Mouse (Mus musculus): ENCODE data around the gene Dnajc14. TPM values are rescaled to one million over a fixed set of nuclear protein-coding genes. Genes with fewer than 3 reads are reported as not detected.

Gene Dnajc14
- total and polyA plus RNA-seq, 3 experiments, result 27.7 to 36.7 TPM; not detected in 1

- no peak for TF ChIP-seq USF2 (IDR thresholded peaks at IDR 0.05; ENCODE audit: borderline replicate concordance in 1 of 2, insufficient read depth in 1 of 2, low read depth in 1 of 2, low read length in 2 of 2)
Measured at GRCm38 (mm10) chr10:128866518-128866917, 62.7 kb downstream of the Dnajc14 start (continued).

Other genes with a start within 250 kb of the Dnajc14 start
- 232 and 235 TPM in 2 replicates for gene Pa2g4, start 238.1 kb upstream of the Dnajc14 start, total RNA-seq (2012; rRNA removed)
- 100 to 1,000 TPM; 298 to 663 TPM for gene Pa2g4, start 238.1 kb upstream of the Dnajc14 start, polyA plus RNA-seq (2012; ENCODE audit: insufficient read depth in 1 of 2, insufficient read length in 2 of 2, low read depth in 1 of 2, low replicate concordance in 2 of 2, missing spikeins in 1 of 2)
- gene Erbb3, start 214.4 kb upstream of the Dnajc14 start, total RNA-seq (2012; rRNA removed), result 0.39 and 0.42 TPM in 2 replicates
- under 1 TPM in 1 of 2 experiments, not detected in 1; 0.29 TPM for gene Erbb3, start 214.4 kb upstream of the Dnajc14 start, polyA plus RNA-seq (2012; ENCODE audit: insufficient read depth in 1 of 2, insufficient read length in 2 of 2, low read depth in 1 of 2, low replicate concordance in 2 of 2, missing spikeins in 1 of 2)
- 2,338 and 2,523 TPM in 2 replicates for gene Rps26, start 177.3 kb upstream of the Dnajc14 start, total RNA-seq (2012; rRNA removed)
- gene Rps26, start 177.3 kb upstream of the Dnajc14 start, polyA plus RNA-seq (2012; ENCODE audit: insufficient read depth in 1 of 2, insufficient read length in 2 of 2, low read depth in 1 of 2, low replicate concordance in 2 of 2, missing spikeins in 1 of 2), result 1,000 to 10,000 TPM in 1 of 2 experiments, not detected in 1; 2,530 TPM
- not detected in 2 replicates for gene Ikzf4, start 158.1 kb upstream of the Dnajc14 start, total RNA-seq (2012; rRNA removed)
- gene Ikzf4, start 158.1 kb upstream of the Dnajc14 start, polyA plus RNA-seq (2012; ENCODE audit: insufficient read depth in 1 of 2, insufficient read length in 2 of 2, low read depth in 1 of 2, low replicate concordance in 2 of 2, missing spikeins in 1 of 2), result under 1 TPM in 1 of 2 experiments, not detected in 1; 0.03 TPM
- 4.7 and 4.9 TPM in 2 replicates for gene Suox, start 130.0 kb upstream of the Dnajc14 start, total RNA-seq (2012; rRNA removed)
- gene Suox, start 130.0 kb upstream of the Dnajc14 start, polyA plus RNA-seq (2012; ENCODE audit: insufficient read depth in 1 of 2, insufficient read length in 2 of 2, low read depth in 1 of 2, low replicate concordance in 2 of 2, missing spikeins in 1 of 2), result 1 to 10 TPM in 1 of 2 experiments, not detected in 1; 7.2 TPM
- 16.2 and 18.7 TPM in 2 replicates for gene Rab5b, start 107.8 kb upstream of the Dnajc14 start, total RNA-seq (2012; rRNA removed)
- 10 to 100 TPM; 23.3 to 45.7 TPM for gene Rab5b, start 107.8 kb upstream of the Dnajc14 start, polyA plus RNA-seq (2012; ENCODE audit: insufficient read depth in 1 of 2, insufficient read length in 2 of 2, low read depth in 1 of 2, low replicate concordance in 2 of 2, missing spikeins in 1 of 2)
- gene Pmel, start 99.9 kb upstream of the Dnajc14 start, total RNA-seq (2012; rRNA removed), result 0.13 and 0.15 TPM in 2 replicates
- under 1 TPM in 1 of 2 experiments, not detected in 1; 0.45 TPM for gene Pmel, start 99.9 kb upstream of the Dnajc14 start, polyA plus RNA-seq (2012; ENCODE audit: insufficient read depth in 1 of 2, insufficient read length in 2 of 2, low read depth in 1 of 2, low replicate concordance in 2 of 2, missing spikeins in 1 of 2)
- 34.2 and 40.5 TPM in 2 replicates for gene Cdk2, start 99.0 kb upstream of the Dnajc14 start, total RNA-seq (2012; rRNA removed)
- gene Cdk2, start 99.0 kb upstream of the Dnajc14 start, polyA plus RNA-seq (2012; ENCODE audit: insufficient read depth in 1 of 2, insufficient read length in 2 of 2, low read depth in 1 of 2, low replicate concordance in 2 of 2, missing spikeins in 1 of 2), result 10 to 100 TPM in 1 of 2 experiments, not detected in 1; 72.4 TPM
- 0.69 and 1.0 TPM in 2 replicates for gene Dgka, start 59.2 kb upstream of the Dnajc14 start, total RNA-seq (2012; rRNA removed)
- gene Dgka, start 59.2 kb upstream of the Dnajc14 start, polyA plus RNA-seq (2012; ENCODE audit: insufficient read depth in 1 of 2, insufficient read length in 2 of 2, low read depth in 1 of 2, low replicate concordance in 2 of 2, missing spikeins in 1 of 2), result 1 to 10 TPM in 1 of 2 experiments, not detected in 1; 3.5 TPM
- 64.2 and 77.4 TPM in 2 replicates for gene Pym1, start 56.2 kb upstream of the Dnajc14 start, total RNA-seq (2012; rRNA removed)
- gene Pym1, start 56.2 kb upstream of the Dnajc14 start, polyA plus RNA-seq (2012; ENCODE audit: insufficient read depth in 1 of 2, insufficient read length in 2 of 2, low read depth in 1 of 2, low replicate concordance in 2 of 2, missing spikeins in 1 of 2), result 100 to 1,000 TPM in 1 of 2 experiments, not detected in 1; 107 TPM
- gene Mmp19, start 13.2 kb upstream of the Dnajc14 start, total RNA-seq (2012; rRNA removed), result 0.08 and 0.10 TPM in 2 replicates
- under 1 TPM in 1 of 2 experiments, not detected in 1; 0.36 TPM for gene Mmp19, start 13.2 kb upstream of the Dnajc14 start, polyA plus RNA-seq (2012; ENCODE audit: insufficient read depth in 1 of 2, insufficient read length in 2 of 2, low read depth in 1 of 2, low replicate concordance in 2 of 2, missing spikeins in 1 of 2)
- 2.2 and 3.1 TPM in 2 replicates for gene Tmem198b, start 308 bp downstream of the Dnajc14 start, total RNA-seq (2012; rRNA removed)
- gene Tmem198b, start 308 bp downstream of the Dnajc14 start, polyA plus RNA-seq (2012; ENCODE audit: insufficient read depth in 1 of 2, insufficient read length in 2 of 2, low read depth in 1 of 2, low replicate concordance in 2 of 2, missing spikeins in 1 of 2), result 1 to 10 TPM in 1 of 2 experiments, not detected in 1; 8.6 TPM
- gene Sarnp, start 13.3 kb downstream of the Dnajc14 start, total RNA-seq (2012; rRNA removed), result 100 and 103 TPM in 2 replicates
- 1,000 to 10,000 TPM in 1 of 2 experiments, 100 to 1,000 TPM in 1; 189 to 1,007 TPM for gene Sarnp, start 13.3 kb downstream of the Dnajc14 start, polyA plus RNA-seq (2012; ENCODE audit: insufficient read depth in 1 of 2, insufficient read length in 2 of 2, low read depth in 1 of 2, low replicate concordance in 2 of 2, missing spikeins in 1 of 2)
- gene Ormdl2, start 17.6 kb downstream of the Dnajc14 start, total RNA-seq (2012; rRNA removed), result 90.7 and 100 TPM in 2 replicates
- gene Ormdl2, start 17.6 kb downstream of the Dnajc14 start, polyA plus RNA-seq (2012; ENCODE audit: insufficient read depth in 1 of 2, insufficient read length in 2 of 2, low read depth in 1 of 2, low replicate concordance in 2 of 2, missing spikeins in 1 of 2), result 100 to 1,000 TPM; 114 to 278 TPM
- 1.8 and 2.3 TPM in 2 replicates for gene Gdf11, start 87.7 kb downstream of the Dnajc14 start, total RNA-seq (2012; rRNA removed)
- gene Gdf11, start 87.7 kb downstream of the Dnajc14 start, polyA plus RNA-seq (2012; ENCODE audit: insufficient read depth in 1 of 2, insufficient read length in 2 of 2, low read depth in 1 of 2, low replicate concordance in 2 of 2, missing spikeins in 1 of 2), result 1 to 10 TPM in 1 of 2 experiments, not detected in 1; 2.8 TPM
- gene Cd63, start 96.9 kb downstream of the Dnajc14 start, total RNA-seq (2012; rRNA removed), result 0.29 and 0.46 TPM in 2 replicates
- gene Cd63, start 96.9 kb downstream of the Dnajc14 start, polyA plus RNA-seq (2012; ENCODE audit: insufficient read depth in 1 of 2, insufficient read length in 2 of 2, low read depth in 1 of 2, low replicate concordance in 2 of 2, missing spikeins in 1 of 2), result under 1 TPM in 1 of 2 experiments, not detected in 1; 0.64 TPM
- 1.2 and 2.9 TPM in 2 replicates for gene Rdh5, start 118.8 kb downstream of the Dnajc14 start, total RNA-seq (2012; rRNA removed)
- gene Rdh5, start 118.8 kb downstream of the Dnajc14 start, polyA plus RNA-seq (2012; ENCODE audit: insufficient read depth in 1 of 2, insufficient read length in 2 of 2, low read depth in 1 of 2, low replicate concordance in 2 of 2, missing spikeins in 1 of 2), result 1 to 10 TPM in 1 of 2 experiments, not detected in 1; 4.2 TPM
- 57.7 and 70.6 TPM in 2 replicates for gene Bloc1s1, start 120.0 kb downstream of the Dnajc14 start, total RNA-seq (2012; rRNA removed)
- 10 to 100 TPM in 1 of 2 experiments, not detected in 1; 45.1 TPM for gene Bloc1s1, start 120.0 kb downstream of the Dnajc14 start, polyA plus RNA-seq (2012; ENCODE audit: insufficient read depth in 1 of 2, insufficient read length in 2 of 2, low read depth in 1 of 2, low replicate concordance in 2 of 2, missing spikeins in 1 of 2)
- 0.04 and 0.16 TPM in 2 replicates for gene Itga7, start 129.8 kb downstream of the Dnajc14 start, total RNA-seq (2012; rRNA removed)
- gene Itga7, start 129.8 kb downstream of the Dnajc14 start, polyA plus RNA-seq (2012; ENCODE audit: insufficient read depth in 1 of 2, insufficient read length in 2 of 2, low read depth in 1 of 2, low replicate concordance in 2 of 2, missing spikeins in 1 of 2), result under 1 TPM in 1 of 2 experiments, not detected in 1; 0.14 TPM
- gene Mettl7b, start 156.9 kb downstream of the Dnajc14 start, total RNA-seq (2012; rRNA removed), result not detected in 2 replicates
- not detected for gene Mettl7b, start 156.9 kb downstream of the Dnajc14 start, polyA plus RNA-seq (2012; ENCODE audit: insufficient read depth in 1 of 2, insufficient read length in 2 of 2, low read depth in 1 of 2, low replicate concordance in 2 of 2, missing spikeins in 1 of 2)
- gene Olfr9, start 185.4 kb downstream of the Dnajc14 start, total RNA-seq (2012; rRNA removed), result not detected in 2 replicates
- gene Olfr9, start 185.4 kb downstream of the Dnajc14 start, polyA plus RNA-seq (2012; ENCODE audit: insufficient read depth in 1 of 2, insufficient read length in 2 of 2, low read depth in 1 of 2, low replicate concordance in 2 of 2, missing spikeins in 1 of 2), result not detected
- gene Olfr763, start 206.7 kb downstream of the Dnajc14 start, total RNA-seq (2012; rRNA removed), result not detected in 2 replicates
- not detected for gene Olfr763, start 206.7 kb downstream of the Dnajc14 start, polyA plus RNA-seq (2012; ENCODE audit: insufficient read depth in 1 of 2, insufficient read length in 2 of 2, low read depth in 1 of 2, low replicate concordance in 2 of 2, missing spikeins in 1 of 2)
- gene Olfr764-ps1, start 235.8 kb downstream of the Dnajc14 start, total RNA-seq (2012; rRNA removed), result not detected in 2 replicates
- not detected for gene Olfr764-ps1, start 235.8 kb downstream of the Dnajc14 start, polyA plus RNA-seq (2012; ENCODE audit: insufficient read depth in 1 of 2, insufficient read length in 2 of 2, low read depth in 1 of 2, low replicate concordance in 2 of 2, missing spikeins in 1 of 2)
- not detected in 2 replicates for gene Olfr765, start 245.9 kb downstream of the Dnajc14 start, total RNA-seq (2012; rRNA removed)
- gene Olfr765, start 245.9 kb downstream of the Dnajc14 start, polyA plus RNA-seq (2012; ENCODE audit: insufficient read depth in 1 of 2, insufficient read length in 2 of 2, low read depth in 1 of 2, low replicate concordance in 2 of 2, missing spikeins in 1 of 2), result not detected